Mouse (Mus musculus) heart, postnatal 0 days (tissue): ENCODE measurements around the gene Ntn3. TPM values are rescaled to one million over a fixed set of nuclear protein-coding genes. Genes with fewer than 3 reads are reported as not detected.

Experiments used
- ATAC-seq: fragments of 200-750 bp; cut with Nextera tagmentation; 2 replicates; pipeline ENCODE4 v1.8.0; 2017; ENCODE audit warnings: low read depth, moderate number of reproducible peaks, moderate library complexity; ENCODE audit not compliant: insufficient read depth
- DNase-seq: peaks from one replicate; pipeline ENCODE4 v3.0.0-alpha.2; 2016; ENCODE audit warnings: low spot score
- H3K27ac ChIP-seq: fragments of 300-500 bp; sonication (generic); 2 replicates; pipeline ENCODE4 v1.5.1; 2014; ENCODE audit warnings: low read depth, mild to moderate bottlenecking
- H3K27me3 ChIP-seq: fragments of 300-500 bp; sonication (generic); 2 replicates; pipeline ENCODE4 v1.6.1; 2014; ENCODE audit warnings: low read length, mixed read lengths; ENCODE audit not compliant: control insufficient read depth, insufficient read depth
- H3K36me3 ChIP-seq: fragments of 300-500 bp; sonication (generic); replicated peaks from 2 replicates; pipeline ENCODE4 v1.6.1; 2014; ENCODE audit warnings: low read length, mixed read lengths; ENCODE audit not compliant: control insufficient read depth, insufficient read depth
- H3K4me1 ChIP-seq: fragments of 300-500 bp; sonication (generic); 2 replicates; pipeline ENCODE4 v1.6.1; 2014; ENCODE audit warnings: antibody characterized with exemption; ENCODE audit not compliant: control insufficient read depth, insufficient read depth
- H3K4me2 ChIP-seq: fragments of 300-500 bp; sonication (generic); 2 replicates; pipeline ENCODE4 v1.6.1; 2014; ENCODE audit warnings: low read depth, mild to moderate bottlenecking, low read length, moderate library complexity
- H3K4me3 ChIP-seq: fragments of 300-500 bp; sonication (generic); 2 replicates; pipeline ENCODE4 v1.5.1; 2014; ENCODE audit warnings: low read depth, low read length
- H3K9ac ChIP-seq: fragments of 300-500 bp; sonication (generic); replicated peaks from 2 replicates; pipeline ENCODE4 v1.6.1; 2014; ENCODE audit warnings: low read depth, low read length, mixed read lengths
- H3K9me3 ChIP-seq: fragments of 300-500 bp; sonication (generic); replicated peaks from 2 replicates; pipeline ENCODE4 v1.6.1; 2016; ENCODE audit warnings: low read length; ENCODE audit not compliant: control insufficient read depth
- CTCF ChIP-seq: IDR thresholded peaks from 2 replicates; pipeline ENCODE4 v1.5.1; 2016; ENCODE audit warnings: antibody characterized with exemption, control low read depth, low read depth
- EP300 ChIP-seq: IDR thresholded peaks from 2 replicates; pipeline ENCODE4 v1.6.1; 2016; ENCODE audit warnings: antibody characterized with exemption, low read depth
- WGBS: fragments of 180-500 bp; shearing (Covaris S2); extraction: QIAGEN DNeasy Blood & Tissue Kit; methylation state at CpG from one replicate; pipeline ENCODE4 v1.1.7; 2014; 5-methylcytosine and 5-hydroxymethylcytosine counted together
- polyA plus RNA-seq: library from polyadenylated mRNA; unstranded; fragments of >200 nt; fragmentation: Nextera tagmentation; extraction: Ambion mirVana; gene quantifications from 2 replicates; pipeline ENCODE4 v1.2.1, GENCODE M21; 2015
- total RNA-seq: library from RNA; depleted of rRNA; stranded (reverse); fragments of >200 nt; gene quantifications from 2 replicates; pipeline ENCODE4 v1.2.3, GENCODE M21; 2014; ENCODE audit warnings: low replicate concordance

The Ntn3 gene
- total and polyA plus RNA-seq, 2 experiments from 2014 or later, result 0.59 to 7.3 TPM

GRCm38 (mm10) chr17:24226721-24227120, 17.4 kb upstream of the Ntn3 start:
- Histone ChIP-seq H3K9ac (no peak overlapping the region), H3K9me3 (no peaks in the 10 kb centered on the region), H3K4me1 (no peaks in the 10 kb centered on the region), H3K4me3 (no peak overlapping the region), H3K27ac (no peak overlapping the region), H3K4me2 (no peak overlapping the region), H3K27me3 (no peaks in the 10 kb centered on the region), H3K36me3 (peaks cover 83% of the 10 kb centered on the region)
- DNase-seq (no peak), ATAC-seq (no peak)
- TF ChIP-seq CTCF (no peak), EP300 (no peak)
- 86% methylated on average over 8 of the region's 8 CpGs for WGBS

GRCm38 (mm10) chr17:24225851-24226250, 16.5 kb upstream of the Ntn3 start:
- Histone ChIP-seq H3K9ac (no peak overlapping the region), H3K27ac (no peak overlapping the region), H3K36me3 (peaks cover 76% of the 10 kb centered on the region), H3K27me3 (no peaks in the 10 kb centered on the region), H3K4me3 (no peak overlapping the region), H3K4me2 (no peak overlapping the region), H3K9me3 (no peaks in the 10 kb centered on the region), H3K4me1 (peaks cover 4% of the 10 kb centered on the region; the same call in 1 of the 2 replicates)
- ATAC-seq (no peak), DNase-seq (no peak)
- TF ChIP-seq EP300 (no peak), CTCF (no peak)
- 82% methylated on average over 5 of the region's 5 CpGs for WGBS

- Histone ChIP-seq H3K4me1 (peaks cover 11% of the 10 kb centered on the region), H3K36me3 (peaks cover 66% of the 10 kb centered on the region), H3K9me3 (no peaks in the 10 kb centered on the region), H3K27me3 (no peaks in the 10 kb centered on the region), H3K4me2 (no peak overlapping the region), H3K27ac (no peak overlapping the region), H3K9ac (no peak overlapping the region), H3K4me3 (no peak overlapping the region)
- WGBS, result 87% methylated on average over 10 of the region's 10 CpGs
- ATAC-seq, result no peak
- no peak for DNase-seq
- no peak for TF ChIP-seq CTCF
- TF ChIP-seq EP300, result no peak
These were observed 15.4 kb upstream of the Ntn3 start for GRCm38 (mm10) chr17:24224741-24225140.

GRCm38 (mm10) chr17:24223513-24223912, 14.2 kb upstream of the Ntn3 start:
- H3K27ac ChIP-seq, result no peak overlapping the region
- no peak for DNase-seq

GRCm38 (mm10) chr17:24222653-24223052, 13.3 kb upstream of the Ntn3 start:
- H3K27me3 ChIP-seq, result no peaks in the 10 kb centered on the region
- peaks cover 52% of the 10 kb centered on the region for H3K36me3 ChIP-seq
- no peak overlapping the region for H3K4me2 ChIP-seq
- TF ChIP-seq EP300, result no peak
- TF ChIP-seq CTCF, result no peak
- 79% methylated on average over 6 of the region's 6 CpGs for WGBS
- H3K27ac ChIP-seq, result no peak overlapping the region
- H3K4me1 ChIP-seq, result peaks cover 13% of the 10 kb centered on the region
- no peak for ATAC-seq
- no peak for DNase-seq
- no peak overlapping the region for H3K4me3 ChIP-seq
- H3K9ac ChIP-seq, result no peak overlapping the region
- H3K9me3 ChIP-seq, result no peaks in the 10 kb centered on the region

More at GRCm38 (mm10) chr17:24223513-24223912, 14.2 kb upstream of the Ntn3 start:
- WGBS, result 82% methylated on average over 5 of the region's 5 CpGs
- Histone ChIP-seq H3K9ac (no peak overlapping the region), H3K27me3 (no peaks in the 10 kb centered on the region), H3K4me3 (no peak overlapping the region), H3K36me3 (peaks cover 58% of the 10 kb centered on the region), H3K4me1 (peaks cover 13% of the 10 kb centered on the region), H3K4me2 (no peak overlapping the region), H3K9me3 (no peaks in the 10 kb centered on the region)
- no peak for ATAC-seq
- TF ChIP-seq CTCF (no peak), EP300 (no peak)
